Mouse (Mus musculus) embryonic facial prominence, embryonic 10.5 days (tissue): ENCODE results near the gene Hp. TPM values are rescaled to one million over a fixed set of nuclear protein-coding genes. Genes with fewer than 3 reads are reported as not detected.
A peak's percentile ranks its signal among the peaks of the same experiment; 100 is the strongest.

Source experiments
- DNase-seq: peaks from one replicate; pipeline ENCODE4 v3.0.0-alpha.2; 2017; ENCODE audit warnings: low spot score
- H3K27ac ChIP-seq: fragments of 300-500 bp; sonication (generic); replicated peaks from 2 replicates; pipeline ENCODE4 v1.5.1; 2016; ENCODE audit warnings: mild to moderate bottlenecking
- H3K27me3 ChIP-seq: fragments of 300-500 bp; sonication (generic); replicated peaks from 2 replicates; pipeline ENCODE4 v1.6.1; 2016; ENCODE audit warnings: low read depth, mild to moderate bottlenecking; ENCODE audit not compliant: poor library complexity, severe bottlenecking
- H3K36me3 ChIP-seq: fragments of 300-500 bp; sonication (generic); replicated peaks from 2 replicates; pipeline ENCODE4 v1.6.1; 2016; ENCODE audit warnings: mild to moderate bottlenecking, moderate library complexity
- H3K4me1 ChIP-seq: fragments of 300-500 bp; sonication (generic); 2 replicates; pipeline ENCODE4 v1.6.1; 2016
- H3K4me3 ChIP-seq: fragments of 300-500 bp; sonication (generic); 2 replicates; pipeline ENCODE4 v1.5.1; 2016; ENCODE audit warnings: mild to moderate bottlenecking, moderate library complexity
- H3K9me3 ChIP-seq: fragments of 300-500 bp; sonication (generic); 2 replicates; pipeline ENCODE4 v1.6.1; 2016; ENCODE audit warnings: mild to moderate bottlenecking
- WGBS: fragments of 180-500 bp; shearing (Covaris S2); methylation state at CpG from one replicate; pipeline ENCODE4 v1.1.7; 2016; 5-methylcytosine and 5-hydroxymethylcytosine counted together
- polyA plus RNA-seq: library from polyadenylated mRNA; unstranded; fragments of >200 nt; fragmentation: Nextera tagmentation; extraction: Ambion mirVana; gene quantifications from 2 replicates; pipeline ENCODE4 v1.2.1, GENCODE M21; 2016

The Hp gene
- polyA plus RNA-seq, 1 experiment from 2014 or later: 1.1 TPM

DNA sequence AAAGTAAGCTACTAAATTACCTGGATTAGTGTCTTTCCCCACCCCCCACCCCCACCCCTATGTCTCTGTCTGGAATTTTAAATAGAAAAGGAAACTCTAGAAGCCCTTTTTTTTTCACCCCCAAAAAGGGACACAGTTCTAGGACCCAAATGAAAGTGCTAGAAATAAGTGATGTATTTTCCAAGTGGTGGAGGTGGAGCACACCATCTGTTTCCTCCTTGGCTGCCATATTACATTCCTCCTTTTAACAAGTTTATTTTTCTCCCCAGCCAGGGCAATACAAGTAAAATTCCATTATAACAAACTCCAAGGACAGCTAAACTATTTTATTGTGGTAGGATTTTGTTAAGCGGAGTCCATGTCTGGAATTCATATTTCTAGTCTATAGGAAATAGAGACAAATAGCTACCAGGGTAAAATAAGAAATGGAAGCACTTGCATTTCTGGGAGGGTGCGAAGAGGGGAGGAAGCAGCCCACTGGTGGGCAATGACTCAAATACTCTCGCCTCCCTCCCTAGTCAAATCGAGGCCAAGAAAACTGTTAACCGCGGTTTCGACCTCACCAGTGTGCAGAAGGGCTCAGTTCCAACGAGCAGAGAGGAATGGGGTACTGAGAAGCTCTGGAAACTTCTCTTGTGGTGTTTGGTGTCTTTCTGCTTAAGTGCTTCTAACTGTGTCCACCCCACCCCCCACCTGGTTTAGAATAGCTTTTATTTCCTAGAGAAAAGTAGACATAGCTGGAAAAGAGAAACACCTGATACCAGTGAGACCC is 36.0 kb downstream of the Hp start:
- no peak for DNase-seq
- H3K4me3 ChIP-seq: no peak overlapping the region
- no peak overlapping the region for H3K27ac ChIP-seq
- H3K4me1 ChIP-seq: peaks cover 3% of the 10 kb centered on the region; the same call in 1 of the 2 replicates
- peaks cover 26% of the 10 kb centered on the region for H3K36me3 ChIP-seq
- H3K9me3 ChIP-seq: no peaks in the 10 kb centered on the region
- H3K27me3 ChIP-seq: no peaks in the 10 kb centered on the region
- 87% methylated on average over 8 of the region's 8 CpGs for WGBS

DNA sequence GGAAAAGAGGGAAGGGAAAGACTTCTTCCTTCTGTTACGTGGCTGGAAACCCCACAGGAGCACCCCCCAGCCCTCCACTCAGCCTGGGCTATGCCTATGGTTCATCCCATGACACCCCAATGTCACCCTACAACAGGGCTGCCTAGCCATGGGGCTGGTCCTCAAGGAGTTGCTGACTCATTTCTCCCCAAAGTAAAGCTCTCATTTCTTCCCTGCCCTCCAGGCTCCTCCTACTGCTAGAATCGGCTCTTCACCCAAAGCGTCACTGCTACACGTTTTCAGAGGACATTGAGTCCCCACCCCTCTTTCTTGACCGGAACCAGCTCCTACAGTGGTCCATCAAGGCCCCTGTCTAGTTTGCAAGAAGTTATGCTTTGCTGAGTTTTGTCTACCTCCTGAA is 36.8 kb downstream of the Hp start:
- H3K27me3 ChIP-seq: no peaks in the 10 kb centered on the region
- no peaks in the 10 kb centered on the region for H3K9me3 ChIP-seq
- peaks cover 18% of the 10 kb centered on the region for H3K36me3 ChIP-seq
- DNase-seq: no peak
- no peak overlapping the region for H3K4me3 ChIP-seq
- no peak overlapping the region for H3K27ac ChIP-seq
- H3K4me1 ChIP-seq: peaks cover 4% of the 10 kb centered on the region; the same call in 1 of the 2 replicates
- 70% methylated on average over 5 of the region's 5 CpGs for WGBS

DNA sequence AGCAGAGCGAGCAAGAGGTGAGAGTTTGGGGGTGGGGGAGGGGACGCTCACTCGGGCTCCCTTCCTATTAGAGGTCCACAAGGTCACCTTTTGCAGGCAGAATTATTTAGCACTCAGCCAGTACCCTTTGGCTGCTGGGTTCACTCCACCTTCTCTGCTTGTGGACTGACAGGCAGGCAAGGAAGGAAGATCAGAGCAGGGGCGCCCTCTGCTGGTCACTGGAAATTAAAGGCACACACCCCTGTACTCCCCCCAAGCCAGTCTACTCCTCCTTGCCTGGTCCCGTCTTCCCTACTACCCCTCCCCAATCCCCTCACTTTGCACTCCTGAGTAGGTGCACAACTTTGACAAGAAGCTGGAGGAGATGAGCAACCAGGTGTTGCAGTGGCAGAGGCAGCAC is 42.3 kb downstream of the Hp start:
- Histone ChIP-seq H3K36me3 (no peaks in the 10 kb centered on the region), H3K9me3 (no peaks in the 10 kb centered on the region), H3K4me3 (peak overlapping the region; percentile 37; the same call in 1 of the 2 replicates), H3K27ac (peak overlapping the region; percentile 31; the same call in 1 of the 2 replicates), H3K27me3 (no peaks in the 10 kb centered on the region), H3K4me1 (peaks cover 16% of the 10 kb centered on the region)
- peak; percentile 89 for DNase-seq
- WGBS: 6% methylated on average over 5 of the region's 5 CpGs

- DNase-seq: peak; percentile 60
- Histone ChIP-seq H3K36me3 (no peaks in the 10 kb centered on the region), H3K27me3 (no peaks in the 10 kb centered on the region), H3K4me3 (no peak overlapping the region), H3K27ac (no peak overlapping the region), H3K4me1 (peaks cover 19% of the 10 kb centered on the region), H3K9me3 (no peaks in the 10 kb centered on the region)
- WGBS: 88% methylated on average over 19 of the region's 19 CpGs
Measured at GRCm38 (mm10) chr8:109535140-109535990, 43.6 kb downstream of the Hp start.

Other genes starting within 250 kb of the Hp start
- 0.16 and 0.19 TPM in 2 replicates for gene Pmfbp1, start 85.1 kb downstream of the Hp start, polyA plus RNA-seq
- gene Dhx38, start 13.3 kb downstream of the Hp start, polyA plus RNA-seq: 40.2 and 41.7 TPM in 2 replicates
- 28.3 and 29.2 TPM in 2 replicates for gene Txnl4b, start 13.3 kb downstream of the Hp start, polyA plus RNA-seq
- 54.5 and 56.7 TPM in 2 replicates for gene Dhodh, start 29.5 kb upstream of the Hp start, polyA plus RNA-seq
- gene Pkd1l3, start 35.3 kb upstream of the Hp start, polyA plus RNA-seq: 0.10 and 0.12 TPM in 2 replicates
- gene Ist1, start 114.1 kb upstream of the Hp start, polyA plus RNA-seq: 141 and 149 TPM in 2 replicates
- 37.0 and 38.2 TPM in 2 replicates for gene Zfp821, start 126.4 kb upstream of the Hp start, polyA plus RNA-seq
- gene Atxn1l, start 158.6 kb upstream of the Hp start, polyA plus RNA-seq: 8.3 and 9.6 TPM in 2 replicates
- 48.4 and 52.9 TPM in 2 replicates for gene Ap1g1, start 199.4 kb upstream of the Hp start, polyA plus RNA-seq